In genomic region chr12:15858005-15858404, GRCm38 (mm10) we compare ENCODE assay signal across 21 mouse cellular contexts. TPM values are rescaled to one million over a fixed set of nuclear protein-coding genes. Genes with fewer than 3 reads are reported as not detected.
DNase-seq lines count a peak whose midpoint lies in the region; ATAC-seq and TF ChIP-seq lines count a peak whose summit lies in the region.
"Had no signal": no experiment of that assay in that cellular context is flagged by ENCODE, and none has a peak within 500 bp of the region (broad histone marks: within the 10 kb centered on the region; RNA-seq: fewer than 3 reads in every experiment).

No protein-coding gene starts in this region.

- H3K36me3 ChIP-seq in lung, embryonic 14.5 days (ENCODE audit: insufficient read depth), result no peaks in the 10 kb centered on the region
- H3K36me3 ChIP-seq: embryonic facial prominence, embryonic 13.5 days; embryonic facial prominence, embryonic 15.5 days; forebrain, embryonic 10.5 days; forebrain, embryonic 12.5 days had no signal

- no peak overlapping the region for H3K9ac ChIP-seq in lung, embryonic 14.5 days
- H3K9ac ChIP-seq: embryonic facial prominence, embryonic 13.5 days; embryonic facial prominence, embryonic 15.5 days; forebrain, embryonic 12.5 days had no signal

- no peaks in the 10 kb centered on the region for H3K9me3 ChIP-seq in lung, embryonic 14.5 days (ENCODE audit: low read depth, low read length)
- H3K9me3 ChIP-seq: embryonic facial prominence, embryonic 13.5 days; embryonic facial prominence, embryonic 15.5 days; forebrain, embryonic 10.5 days; forebrain, embryonic 12.5 days had no signal

- peak; percentile 8 for DNase-seq in lung, embryonic 14.5 days
- DNase-seq in lung, postnatal 36 days, result no peak
- DNase-seq in lung, postnatal 10 days, result peak; percentile 7
- no peak for DNase-seq in lung, adult 2 months
- DNase-seq: adrenal gland, adult 2 months; adrenal gland, postnatal 10 days; adrenal gland, postnatal 25 days; cerebellum, adult 11 months; cerebellum, adult 18-20 months; cerebellum, adult 8-10 months; cerebellum, adult 9-11 months; cerebellum, postnatal 14 days; cerebellum, postnatal 36 days; embryo, embryonic 11 days had no signal

- H3K4me2 ChIP-seq in lung, embryonic 14.5 days, result no peak overlapping the region
- H3K4me2 ChIP-seq: embryonic facial prominence, embryonic 13.5 days; embryonic facial prominence, embryonic 15.5 days; forebrain, embryonic 12.5 days had no signal

- H3K4me3 ChIP-seq in lung, embryonic 14.5 days (ENCODE audit: low read depth, low read length), result no peak overlapping the region
- H3K4me3 ChIP-seq in lung, adult 2 months (replicated peaks; ENCODE audit: extremely low read depth, low read depth, low read length), result no peak overlapping the region
- H3K4me3 ChIP-seq: embryonic facial prominence, embryonic 13.5 days; embryonic facial prominence, embryonic 15.5 days; erythroblast, embryonic 14.5 days; forebrain, embryonic 10.5 days; forebrain, embryonic 12.5 days had no signal

- TF ChIP-seq CTCF in lung, embryonic 14.5 days (IDR thresholded peaks at IDR 0.05; ENCODE audit: low read depth), result no peak
- no peak for TF ChIP-seq CTCF in lung, adult 2 months (IDR thresholded peaks at IDR 0.05; ENCODE audit: insufficient read depth, low read length)

- H3K27me3 ChIP-seq in lung, embryonic 14.5 days (ENCODE audit: insufficient read depth, low read length), result no peaks in the 10 kb centered on the region
- H3K27me3 ChIP-seq: embryonic facial prominence, embryonic 15.5 days; forebrain, embryonic 12.5 days had no signal

- H3K4me1 ChIP-seq in lung, embryonic 14.5 days (ENCODE audit: insufficient read depth), result no peaks in the 10 kb centered on the region
- no peaks in the 10 kb centered on the region; the same call in 1 of the 2 replicates for H3K4me1 ChIP-seq in lung, adult 2 months (ENCODE audit: control insufficient read depth, insufficient read depth, low read length)
- H3K4me1 ChIP-seq: embryonic facial prominence, embryonic 15.5 days had no signal

- WGBS in lung, embryonic 14.5 days, result 68% methylated on average over 4 of the region's 4 CpGs
- WGBS in lung, adult 2 months, result 61% methylated on average over 4 of the region's 4 CpGs

- H3K27ac ChIP-seq in lung, embryonic 14.5 days (ENCODE audit: low read depth), result no peak overlapping the region
- H3K27ac ChIP-seq: embryonic facial prominence, embryonic 13.5 days; embryonic facial prominence, embryonic 15.5 days; forebrain, embryonic 10.5 days; forebrain, embryonic 12.5 days had no signal

- TF ChIP-seq POLR2A in lung, adult 2 months (IDR thresholded peaks at IDR 0.05; ENCODE audit: borderline replicate concordance, extremely low read depth, low read depth, low read length), result no peak

- ATAC-seq in lung, embryonic 14.5 days (ENCODE audit: insufficient read depth), result no peak
- ATAC-seq: forebrain, embryonic 14.5 days; forebrain, embryonic 16.5 days had no signal

RNA-seq across cellular contexts. Expression of gene Trib2, which starts 41.3 kb away (rescaled TPM):
- polyA plus RNA-seq in lung, embryonic 14.5 days (2014; fragmentation: Nextera tagmentation; extraction: Ambion mirVana), result 20.8 TPM in 2 replicates
- polyA plus RNA-seq in lung, adult 2 months (2012; rRNA removed), result 34.0 and 36.0 TPM in 2 replicates
- polyA plus RNA-seq: erythroblast, embryonic 14.5 days had no signal

Comparison
In these comparisons a context has a peak if more than half of its experiments do, and no peak if none do; other contexts are left out.
1. DNase-seq: peak in lung, embryonic 14.5 days (single experiment) and lung, postnatal 10 days (single experiment); none in lung, postnatal 36 days (single experiment) and lung, adult 2 months (single experiment).